Mouse (Mus musculus) cerebellum, adult 8-10 months (tissue): ENCODE measurements at regions not wholly inside any gene's neighbourhood (a gene's known extent, or its start where the extent isn't known, plus 50 kb on each side); places are given as distances from the start of the nearest gene placed in this dataset.

Source experiments
- DNase-seq: peaks from one replicate; pipeline ENCODE4 v3.0.0; 2022

DNA sequence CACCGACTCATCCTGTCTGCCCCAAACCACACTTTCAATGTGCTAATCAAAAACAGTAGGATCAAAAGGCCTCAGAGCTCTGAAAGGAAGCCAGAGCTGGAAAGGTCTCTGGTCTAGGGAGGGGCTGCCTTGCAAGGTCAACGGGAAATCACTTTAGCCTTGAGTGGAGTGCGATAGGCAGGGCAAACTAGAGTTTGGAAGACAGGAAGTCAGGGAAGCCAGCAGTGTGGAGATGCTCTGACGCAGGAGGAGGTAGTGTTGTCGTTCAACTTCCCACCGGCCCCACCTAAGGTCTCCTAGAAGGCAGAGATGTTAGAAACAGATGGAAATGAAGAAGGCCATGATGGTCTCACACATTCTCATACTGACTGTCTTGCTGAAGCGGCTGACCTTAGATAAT is 52.0 kb upstream of the Trp53i11 start:
- no peak for DNase-seq

- DNase-seq, result no peak
Observed at GRCm38 (mm10) chr2:93133301-93133971, 53.9 kb upstream of the Trp53i11 start.

DNA sequence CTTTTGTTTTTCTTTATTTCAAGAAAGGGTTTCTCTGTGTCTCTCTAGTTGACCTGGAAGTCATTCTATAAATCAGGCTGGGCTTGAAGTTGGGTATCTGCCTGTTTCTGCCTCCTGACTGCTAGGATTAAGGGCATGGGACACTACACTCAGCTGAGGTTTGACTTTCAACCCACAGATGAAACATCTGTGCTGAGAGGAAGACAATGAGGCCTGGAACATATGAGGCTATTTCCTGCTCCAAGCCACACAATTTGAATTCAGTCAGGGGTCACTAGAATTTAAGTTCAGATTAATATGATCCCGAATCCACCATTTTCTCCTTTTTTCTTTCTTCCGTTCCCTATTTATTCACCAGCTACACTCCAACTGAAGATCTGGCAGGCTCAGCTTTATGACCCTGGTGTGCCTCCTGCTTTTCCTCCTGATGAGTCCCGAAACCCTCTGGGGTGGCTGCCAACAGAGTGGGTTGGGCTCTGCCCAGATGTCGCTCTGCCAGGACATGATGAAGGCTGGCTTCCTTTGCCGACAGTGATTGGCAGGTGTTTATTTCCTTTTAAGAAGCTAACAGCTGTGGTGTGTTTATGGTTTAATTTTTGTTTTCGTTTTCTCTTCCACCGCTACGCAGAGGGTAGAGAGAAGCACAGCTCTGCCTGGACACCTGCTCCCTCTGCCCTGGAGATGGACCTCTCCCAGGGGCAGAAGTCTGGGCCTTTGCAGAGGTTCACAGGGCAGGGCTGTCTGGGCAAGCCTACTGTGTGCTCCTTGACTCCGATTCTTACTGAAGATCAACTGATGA is 55.3 kb upstream of the Trp53i11 start:
- no peak for DNase-seq

DNA sequence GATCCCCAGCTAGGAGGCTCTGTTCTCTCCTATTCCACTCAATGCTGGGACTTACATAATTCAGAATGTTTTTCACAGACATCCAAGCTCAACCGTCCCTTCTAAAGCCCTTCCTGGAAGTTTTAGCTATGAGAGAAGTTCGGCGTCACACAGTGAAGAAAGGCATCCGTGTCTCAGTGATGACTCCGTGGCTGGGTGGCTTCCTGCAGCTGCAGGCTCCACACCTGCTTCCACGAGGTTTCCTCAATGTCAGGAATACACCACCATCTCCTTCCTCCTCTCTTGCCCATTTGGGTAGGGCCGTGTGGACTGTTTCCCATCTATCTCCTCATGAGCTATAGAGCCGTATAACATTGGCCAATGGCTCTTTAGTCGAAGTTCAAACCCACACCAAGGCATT is 56.1 kb upstream of the Trp53i11 start:
- no peak for DNase-seq

DNA sequence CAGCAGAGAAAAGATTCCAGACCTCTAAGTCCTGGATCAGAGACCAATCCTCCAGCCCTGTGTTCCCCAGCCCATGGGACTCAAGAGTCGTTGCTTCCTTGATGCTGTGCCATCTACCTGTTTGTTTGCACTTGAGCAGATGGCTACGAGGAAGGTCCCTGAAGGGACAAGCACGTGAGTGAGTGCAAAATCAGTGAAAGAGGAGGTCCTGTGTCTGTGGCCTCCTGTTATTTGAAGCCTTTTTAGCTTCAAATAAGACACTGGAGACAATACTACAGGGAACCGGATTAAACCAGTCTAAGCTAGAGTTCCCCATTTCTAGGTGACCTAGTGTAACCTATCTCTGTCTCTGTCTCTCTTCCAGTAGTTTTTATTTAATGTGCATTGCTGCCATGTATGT is 58.2 kb upstream of the Trp53i11 start:
- DNase-seq, result no peak

- peak; percentile 30 for DNase-seq
Observed at GRCm38 (mm10) chr2:93126595-93127165, 60.7 kb upstream of the Trp53i11 start.

- DNase-seq, result no peak
Observed at GRCm38 (mm10) chr2:93126112-93126511, 61.2 kb upstream of the Trp53i11 start.

DNA sequence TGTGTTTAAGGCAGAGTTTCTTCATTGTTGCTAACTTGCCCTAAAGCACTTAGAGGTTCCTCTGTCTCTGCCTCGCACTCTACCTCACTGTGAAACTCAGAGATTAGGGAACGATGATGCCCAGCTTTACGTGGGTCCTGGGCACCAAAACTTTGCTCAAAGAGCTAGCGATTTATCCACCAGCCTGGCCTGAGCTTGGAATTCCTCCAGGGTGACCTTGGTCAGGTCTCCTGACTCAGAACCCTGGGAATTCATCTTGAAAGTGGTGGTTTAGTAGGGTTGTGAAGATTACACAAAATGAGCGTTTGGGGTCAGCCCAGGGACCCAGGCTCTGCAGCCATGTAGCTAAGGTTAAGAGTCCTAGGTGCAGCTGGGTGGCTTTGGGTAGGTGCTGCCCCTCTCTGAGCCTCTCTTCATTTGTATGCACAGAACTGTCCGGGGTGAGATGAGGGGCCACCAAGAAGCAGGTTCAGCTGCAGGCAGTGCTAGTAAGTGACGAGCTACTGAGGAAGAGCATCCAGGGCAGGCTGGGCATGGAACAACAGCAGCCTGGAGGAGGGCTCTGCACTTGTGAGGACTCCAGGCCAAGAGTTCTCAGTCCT is 62.4 kb upstream of the Trp53i11 start:
- DNase-seq, result no peak

DNA sequence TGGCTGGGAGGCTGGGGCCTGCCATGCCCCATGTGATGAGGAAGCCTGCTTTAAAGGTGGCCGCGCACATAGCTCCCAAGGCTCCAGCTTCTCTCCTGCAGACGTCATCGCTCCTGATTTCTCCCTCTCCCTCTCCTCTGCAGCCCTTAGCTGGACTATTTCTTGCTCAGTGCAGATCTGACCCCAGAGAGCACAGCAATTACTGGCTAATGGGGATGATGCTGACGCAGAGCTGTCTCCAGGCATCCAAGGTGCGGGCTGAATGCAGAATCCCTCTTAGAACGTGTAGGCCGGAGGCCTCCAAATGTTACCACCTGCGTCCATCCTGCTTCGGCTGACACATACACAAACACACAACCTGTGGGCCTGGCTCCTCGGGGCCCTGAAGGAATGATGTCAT is 63.5 kb upstream of the Trp53i11 start:
- no peak for DNase-seq

DNA sequence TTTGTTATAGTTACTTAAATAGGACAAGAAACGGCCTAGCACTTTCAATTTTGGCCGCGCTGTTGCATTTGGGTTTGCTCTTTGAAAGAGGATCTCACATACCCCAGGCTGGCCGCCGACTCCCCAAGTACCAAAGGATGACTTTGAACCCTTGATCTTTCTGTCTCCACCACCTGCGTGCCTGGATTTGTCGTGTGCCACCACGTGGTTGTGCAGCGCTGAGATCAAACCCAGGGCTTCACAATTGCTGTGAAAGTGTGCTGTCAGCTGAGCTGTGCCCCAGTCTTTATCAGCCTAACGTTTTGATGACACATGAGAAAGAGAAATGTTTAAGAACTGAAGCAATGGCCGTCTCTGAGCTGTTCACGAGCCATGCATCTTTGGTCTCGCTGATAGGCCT is 67.0 kb upstream of the Trp53i11 start:
- DNase-seq, result no peak

GRCm38 (mm10) chr2:93119001-93119400 is 68.3 kb upstream of the Trp53i11 start:
- DNase-seq, result peak; percentile 29

DNA sequence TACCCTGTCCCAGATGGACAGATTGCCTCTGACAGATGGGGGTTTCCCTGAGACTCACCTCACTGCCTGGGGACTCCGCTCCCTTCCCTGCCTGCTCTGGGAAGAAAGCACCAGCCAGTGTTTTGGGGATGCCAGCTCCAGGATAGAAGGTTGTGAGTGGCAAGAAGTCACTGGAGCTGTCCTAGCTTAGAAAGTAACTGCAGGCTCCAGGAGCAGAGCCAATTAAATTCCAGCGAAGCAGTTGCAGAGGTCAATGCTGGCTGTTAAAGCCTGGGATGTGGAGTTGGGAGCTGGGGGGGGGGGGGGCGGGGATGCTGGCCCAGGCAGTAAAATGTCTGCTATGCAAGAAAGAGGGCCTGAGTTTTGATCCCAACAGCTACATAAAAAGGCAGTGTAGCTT is 69.3 kb upstream of the Prdm11 start:
- no peak for DNase-seq

DNA sequence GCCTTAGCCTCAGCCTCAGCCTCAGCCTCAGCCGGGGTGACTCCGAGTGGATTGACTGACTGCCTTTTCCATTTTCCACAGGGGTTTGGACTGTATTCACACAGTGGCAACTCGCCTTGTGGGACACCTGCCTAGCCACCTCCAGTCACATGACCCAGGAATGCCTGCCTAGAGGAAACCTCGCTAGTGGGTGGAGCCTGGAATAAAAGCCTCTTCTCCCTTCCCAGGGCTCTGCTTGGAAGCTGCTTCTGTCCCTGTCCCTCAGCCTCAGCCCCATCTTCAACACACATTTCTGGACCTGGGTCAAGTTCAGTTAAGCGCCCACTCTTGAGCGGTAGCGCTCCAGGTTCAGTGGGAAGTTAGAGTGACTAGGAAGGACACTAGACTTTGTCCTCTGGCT is 68.0 kb upstream of the Prdm11 start:
- no peak for DNase-seq

- no peak for DNase-seq
Observed at GRCm38 (mm10) chr2:93112320-93112719, 66.4 kb upstream of the Prdm11 start.

GRCm38 (mm10) chr2:93110898-93111297 is 64.9 kb upstream of the Prdm11 start:
- DNase-seq, result no peak

- no peak for DNase-seq
Observed at GRCm38 (mm10) chr2:93106581-93106980, 60.6 kb upstream of the Prdm11 start.

GRCm38 (mm10) chr2:93101991-93102390 is 56.0 kb upstream of the Prdm11 start:
- no peak for DNase-seq

DNA sequence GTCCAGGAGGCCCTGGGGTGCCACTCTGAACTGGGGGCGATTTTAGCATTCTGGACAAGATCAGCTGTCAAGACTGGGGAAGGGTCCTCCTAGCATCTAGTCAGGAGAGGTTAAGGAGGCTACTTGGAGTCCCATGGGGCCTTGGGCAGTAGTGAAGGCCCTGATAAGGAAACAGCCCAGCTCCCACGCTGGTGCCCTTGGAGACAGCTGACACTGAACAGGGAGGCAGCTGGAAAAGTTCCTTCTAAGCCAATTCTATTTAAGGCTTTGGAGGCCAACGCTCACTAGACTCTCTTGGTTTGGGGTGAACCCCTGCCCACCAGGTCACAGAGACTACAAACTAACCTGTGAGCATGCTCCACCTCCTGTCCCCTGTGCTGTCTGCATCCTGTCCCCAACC is 53.8 kb upstream of the Prdm11 start:
- DNase-seq, result no peak

- DNase-seq, result no peak
Observed at GRCm38 (mm10) chr2:93097016-93097415, 51.0 kb upstream of the Prdm11 start.

- DNase-seq, result no peak
Observed at GRCm38 (mm10) chr2:93096078-93096729, 50.2 kb upstream of the Prdm11 start.
